Mouse (Mus musculus): ENCODE measurements around the gene Vmn1r1. TPM values are rescaled to one million over a fixed set of nuclear protein-coding genes. Genes with fewer than 3 reads are reported as not detected.
"Not testable (repeated sequence)": the region's sequence is repeated elsewhere in the genome, so short reads cannot be mapped to it uniquely, and the experiment has no call there.

Gene Vmn1r1
- polyA plus RNA-seq (2015; fragmentation: Nextera tagmentation; extraction: Ambion mirVana) = not detected in 2 replicates

GRCm38 (mm10) chr1:182164386-182164785 is at the start of gene Vmn1r1:
Gene Vmn1r1 (minus strand): TSS chr1:182164486.
- Histone ChIP-seq H3K36me3 (ENCODE audit: control insufficient read depth, insufficient read depth, low read length) (no peaks in the 10 kb centered on the region), H3K4me3 (replicated peaks; ENCODE audit: low read length) (no peak within 1 kb of the TSS), H3K27me3 (ENCODE audit: control insufficient read depth, insufficient read depth, low read length) (no peaks in the 10 kb centered on the region), H3K4me2 (ENCODE audit: low read depth, low read length) (no peak within 1 kb of the TSS), H3K4me1 (ENCODE audit: control insufficient read depth, insufficient read depth, low read length) (no peaks in the 10 kb centered on the region), H3K9me3 (replicated peaks; ENCODE audit: control insufficient read depth, low read length) (no peaks in the 10 kb centered on the region), H3K27ac (ENCODE audit: low read length) (no peak within 1 kb of the TSS), H3K9ac (ENCODE audit: low read length) (no peak within 1 kb of the TSS)
- 74% methylated on average over 7 of the region's 7 CpGs for WGBS
- ATAC-seq (ENCODE audit: insufficient read depth, low FRiP score) = no peak

DNA sequence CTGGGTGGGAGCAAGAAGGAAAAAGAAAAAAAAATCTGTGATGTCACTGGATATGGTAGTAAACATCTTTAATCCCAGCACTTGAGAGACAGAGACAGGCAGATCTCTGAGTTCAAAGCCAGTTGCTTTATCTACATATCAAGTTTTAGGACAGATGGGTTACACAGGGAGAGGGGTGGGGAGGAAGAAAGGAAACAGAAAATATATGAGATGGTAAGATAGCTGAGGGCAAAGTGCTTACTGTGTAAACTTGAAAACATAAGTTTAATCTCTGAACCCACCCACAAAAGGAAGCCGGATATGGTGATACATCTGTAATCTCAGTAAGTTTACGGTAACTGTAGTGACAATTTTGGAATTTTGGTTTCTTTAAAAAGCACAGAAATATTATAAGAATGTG is 46.0 kb upstream of the Vmn1r1 start:
- ATAC-seq (ENCODE audit: insufficient read depth, low FRiP score) = no peak
- no peak overlapping the region for H3K27ac ChIP-seq (ENCODE audit: low read length)
- WGBS = 77% methylated on average over 2 of the region's 2 CpGs

DNA sequence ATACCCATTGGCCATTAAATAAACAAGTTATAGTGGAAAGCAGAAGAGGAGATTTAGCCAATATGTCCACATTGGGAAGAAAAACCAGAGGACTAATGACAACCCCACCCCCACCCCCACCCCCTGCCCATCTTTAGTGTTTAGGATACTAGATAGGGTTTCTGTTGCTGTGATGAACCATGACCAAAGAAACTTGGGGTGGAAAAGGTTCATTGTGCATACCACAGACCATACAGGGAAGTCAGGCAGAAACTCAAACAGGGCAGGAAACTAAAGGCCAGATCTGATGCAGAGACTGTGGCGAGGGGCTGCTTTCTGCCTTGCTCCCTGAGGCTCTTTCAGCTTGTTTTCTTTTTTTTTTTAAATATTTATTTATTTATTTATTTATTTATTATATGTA is 28.3 kb upstream of the Vmn1r1 start:
- no peak overlapping the region for H3K27ac ChIP-seq (ENCODE audit: low read length)
- peaks cover 9% of the 10 kb centered on the region; the same call in 1 of the 2 replicates for H3K4me1 ChIP-seq (ENCODE audit: control insufficient read depth, insufficient read depth, low read length)
- H3K4me2 ChIP-seq (ENCODE audit: low read depth, low read length) = no peak overlapping the region
- H3K36me3 ChIP-seq (ENCODE audit: control insufficient read depth, insufficient read depth, low read length) = no peaks in the 10 kb centered on the region
- ATAC-seq (ENCODE audit: insufficient read depth, low FRiP score) = no peak
- no peak overlapping the region for H3K9ac ChIP-seq (ENCODE audit: low read length)
- no peaks in the 10 kb centered on the region for H3K27me3 ChIP-seq (ENCODE audit: control insufficient read depth, insufficient read depth, low read length)
- no peaks in the 10 kb centered on the region for H3K9me3 ChIP-seq (replicated peaks; ENCODE audit: control insufficient read depth, low read length)
- WGBS = 66% methylated on average over 1 of the region's 1 CpGs
- H3K4me3 ChIP-seq (replicated peaks; ENCODE audit: low read length) = no peak overlapping the region

More for the DNA sequence above, 46.0 kb upstream of the Vmn1r1 start:
- no peak overlapping the region for H3K9ac ChIP-seq (ENCODE audit: low read length)
- H3K4me1 ChIP-seq (ENCODE audit: control insufficient read depth, insufficient read depth, low read length) = no peaks in the 10 kb centered on the region
- H3K9me3 ChIP-seq (replicated peaks; ENCODE audit: control insufficient read depth, low read length) = no peaks in the 10 kb centered on the region
- H3K27me3 ChIP-seq (ENCODE audit: control insufficient read depth, insufficient read depth, low read length) = no peaks in the 10 kb centered on the region
- H3K4me2 ChIP-seq (ENCODE audit: low read depth, low read length) = no peak overlapping the region
- no peak overlapping the region for H3K4me3 ChIP-seq (replicated peaks; ENCODE audit: low read length)
- no peaks in the 10 kb centered on the region for H3K36me3 ChIP-seq (ENCODE audit: control insufficient read depth, insufficient read depth, low read length)

DNA sequence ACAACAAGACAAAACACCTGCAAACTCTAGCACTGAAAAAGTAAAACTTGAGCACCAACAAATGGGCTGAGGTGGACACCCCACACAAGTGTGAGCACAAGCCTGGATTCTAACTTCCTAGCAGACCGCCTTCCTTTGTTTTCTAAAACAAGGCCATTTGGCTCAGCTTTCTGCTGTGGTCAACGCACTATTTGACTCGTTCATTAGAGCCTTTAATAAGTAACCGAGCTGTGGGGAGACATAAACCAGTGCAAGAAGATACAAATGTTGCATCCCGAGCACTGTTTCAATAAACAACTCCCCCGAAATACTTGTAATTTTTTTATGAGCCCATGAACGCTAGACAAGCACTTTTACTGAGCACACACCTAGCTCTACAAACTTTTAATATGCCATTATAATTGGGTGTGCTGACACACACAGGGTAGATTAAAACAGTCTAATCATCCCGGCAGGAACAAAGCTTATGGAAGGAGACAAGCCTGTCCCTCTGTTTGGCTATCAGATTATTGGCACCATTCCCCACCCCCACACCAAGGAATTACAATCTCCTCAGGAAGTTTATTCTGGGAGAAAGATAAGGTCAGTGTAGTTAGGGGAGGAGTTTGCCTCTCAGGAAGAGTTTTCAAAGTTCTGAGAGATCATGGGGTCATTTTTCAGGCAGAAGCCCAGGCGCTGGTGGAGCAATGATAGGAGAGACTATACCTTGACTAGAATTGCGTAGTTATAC is 27.7 kb upstream of the Vmn1r1 start:
- Histone ChIP-seq H3K4me3 (replicated peaks; ENCODE audit: low read length) (no peak overlapping the region), H3K4me1 (ENCODE audit: control insufficient read depth, insufficient read depth, low read length) (peaks cover 9% of the 10 kb centered on the region; the same call in 1 of the 2 replicates), H3K9me3 (replicated peaks; ENCODE audit: control insufficient read depth, low read length) (no peaks in the 10 kb centered on the region), H3K36me3 (ENCODE audit: control insufficient read depth, insufficient read depth, low read length) (no peaks in the 10 kb centered on the region), H3K27ac (ENCODE audit: low read length) (peak overlapping the region; percentile 33; the same call in 1 of the 2 replicates), H3K9ac (ENCODE audit: low read length) (no peak overlapping the region), H3K27me3 (ENCODE audit: control insufficient read depth, insufficient read depth, low read length) (no peaks in the 10 kb centered on the region), H3K4me2 (ENCODE audit: low read depth, low read length) (no peak overlapping the region)
- peak; percentile 40; the same call in 1 of the 2 replicates for ATAC-seq (ENCODE audit: insufficient read depth, low FRiP score)
- 43% methylated on average over 10 of the region's 10 CpGs for WGBS

DNA sequence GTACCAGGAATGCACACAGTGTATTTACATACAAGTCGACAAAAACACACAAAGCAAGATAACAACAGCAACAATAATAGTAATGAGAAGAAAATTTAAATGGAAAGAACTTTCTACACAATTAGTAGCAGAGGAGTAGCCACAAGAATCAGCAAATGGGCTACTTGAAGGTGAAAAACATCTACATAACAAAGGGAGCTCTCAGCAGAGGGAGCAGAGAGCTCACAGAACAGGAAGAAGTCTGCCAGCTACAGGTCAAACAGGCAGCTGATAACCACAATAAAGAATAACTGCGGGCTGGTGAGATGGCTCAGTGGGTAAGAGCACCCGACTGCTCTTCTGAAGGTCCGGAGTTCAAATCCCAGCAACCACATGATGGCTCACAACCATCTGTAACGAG is 26.9 kb upstream of the Vmn1r1 start:
- H3K27ac ChIP-seq (ENCODE audit: low read length) = peak overlapping the region; percentile 23; the same call in 1 of the 2 replicates
- no peaks in the 10 kb centered on the region for H3K9me3 ChIP-seq (replicated peaks; ENCODE audit: control insufficient read depth, low read length)
- H3K36me3 ChIP-seq (ENCODE audit: control insufficient read depth, insufficient read depth, low read length) = no peaks in the 10 kb centered on the region
- 49% methylated on average over 4 of the region's 5 CpGs for WGBS
- no peak overlapping the region for H3K9ac ChIP-seq (ENCODE audit: low read length)
- peaks cover 9% of the 10 kb centered on the region; the same call in 1 of the 2 replicates for H3K4me1 ChIP-seq (ENCODE audit: control insufficient read depth, insufficient read depth, low read length)
- H3K4me2 ChIP-seq (ENCODE audit: low read depth, low read length) = no peak overlapping the region
- no peak for ATAC-seq (ENCODE audit: insufficient read depth, low FRiP score)
- H3K27me3 ChIP-seq (ENCODE audit: control insufficient read depth, insufficient read depth, low read length) = no peaks in the 10 kb centered on the region
- no peak overlapping the region for H3K4me3 ChIP-seq (replicated peaks; ENCODE audit: low read length)

- Histone ChIP-seq H3K27me3 (ENCODE audit: control insufficient read depth, insufficient read depth, low read length) (no peaks in the 10 kb centered on the region), H3K36me3 (ENCODE audit: control insufficient read depth, insufficient read depth, low read length) (no peaks in the 10 kb centered on the region), H3K4me3 (replicated peaks; ENCODE audit: low read length) (no peak overlapping the region), H3K4me2 (ENCODE audit: low read depth, low read length) (no peak overlapping the region), H3K27ac (ENCODE audit: low read length) (peak overlapping the region; percentile 55; the same call in 1 of the 2 replicates), H3K9me3 (replicated peaks; ENCODE audit: control insufficient read depth, low read length) (no peaks in the 10 kb centered on the region), H3K4me1 (ENCODE audit: control insufficient read depth, insufficient read depth, low read length) (peaks cover 9% of the 10 kb centered on the region; the same call in 1 of the 2 replicates), H3K9ac (ENCODE audit: low read length) (no peak overlapping the region)
- 55% methylated on average over 3 of the region's 3 CpGs for WGBS
- ATAC-seq (ENCODE audit: insufficient read depth, low FRiP score) = peak; percentile 60; the same call in 1 of the 2 replicates
Measured at GRCm38 (mm10) chr1:182189669-182190440, 25.6 kb upstream of the Vmn1r1 start.

DNA sequence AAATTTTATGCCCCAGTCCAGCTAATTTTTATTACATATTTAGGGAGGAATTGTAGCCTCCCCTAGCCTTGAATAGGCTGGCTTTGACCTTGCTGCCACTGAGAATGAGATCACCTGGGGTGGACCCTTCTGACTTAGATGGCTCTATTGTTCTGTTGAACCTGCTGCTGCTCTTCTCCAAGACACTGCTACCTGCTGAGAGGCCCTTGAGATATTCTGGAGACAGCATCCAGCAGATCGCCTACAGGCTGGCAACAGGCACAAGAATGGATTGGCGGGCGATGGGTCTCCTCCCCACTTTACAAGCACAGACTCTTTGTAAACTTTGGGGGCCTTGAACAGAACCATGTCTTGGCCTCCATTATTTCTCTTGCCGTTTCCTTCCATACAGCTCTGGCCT is 18.2 kb upstream of the Vmn1r1 start:
- ATAC-seq (ENCODE audit: insufficient read depth, low FRiP score); H3K4me2 ChIP-seq (ENCODE audit: low read depth, low read length); H3K4me1 ChIP-seq (ENCODE audit: control insufficient read depth, insufficient read depth, low read length); H3K36me3 ChIP-seq (ENCODE audit: control insufficient read depth, insufficient read depth, low read length); H3K4me3 ChIP-seq (replicated peaks; ENCODE audit: low read length); H3K27ac ChIP-seq (ENCODE audit: low read length); H3K9ac ChIP-seq (ENCODE audit: low read length); H3K9me3 ChIP-seq (replicated peaks; ENCODE audit: control insufficient read depth, low read length); H3K27me3 ChIP-seq (ENCODE audit: control insufficient read depth, insufficient read depth, low read length): not testable (repeated sequence)
- 79% methylated on average over 4 of the region's 4 CpGs for WGBS

DNA sequence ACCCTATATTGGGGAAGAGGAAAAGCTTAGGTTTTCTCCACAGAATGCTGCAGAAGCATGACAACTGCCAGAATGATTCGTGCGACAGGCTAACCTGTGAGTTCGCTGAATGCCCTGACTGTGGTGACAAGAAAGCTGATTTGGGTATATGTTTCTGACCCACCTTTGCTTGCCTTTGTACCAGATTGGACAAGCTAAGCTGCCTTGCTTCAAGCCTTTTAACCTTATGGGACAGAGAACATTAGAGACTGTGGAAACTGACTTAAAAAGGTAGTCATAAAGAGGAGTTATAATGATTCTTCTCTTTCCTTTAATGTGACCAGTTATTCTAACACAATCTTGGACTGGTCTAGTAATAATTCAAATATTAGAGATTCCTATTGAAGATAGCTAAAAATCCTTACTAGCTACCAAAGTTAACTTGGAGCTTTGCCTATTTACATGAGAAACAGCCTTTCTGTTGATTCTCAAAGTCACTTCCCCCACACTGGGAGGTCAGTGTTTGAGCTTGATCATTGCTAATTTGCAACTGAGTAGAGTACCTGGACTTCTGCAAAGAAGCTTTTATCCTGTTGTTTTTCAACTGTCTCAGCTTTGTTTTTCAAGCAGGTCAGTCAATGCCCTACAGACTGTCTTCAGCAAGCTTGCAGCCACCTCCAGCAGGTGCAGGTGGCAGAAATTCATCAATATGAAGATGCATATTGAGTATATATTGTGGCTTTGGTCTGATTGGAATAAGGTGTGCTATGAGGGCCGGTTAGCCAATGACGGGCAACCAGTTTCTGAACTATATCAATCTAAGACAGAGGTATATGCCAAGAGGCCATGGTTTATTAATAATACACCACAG is 17.4 kb upstream of the Vmn1r1 start:
- 73% methylated on average over 5 of the region's 5 CpGs for WGBS
- H3K9me3 ChIP-seq (replicated peaks; ENCODE audit: control insufficient read depth, low read length) = no peaks in the 10 kb centered on the region
- H3K9ac ChIP-seq (ENCODE audit: low read length) = no peak overlapping the region
- no peaks in the 10 kb centered on the region for H3K4me1 ChIP-seq (ENCODE audit: control insufficient read depth, insufficient read depth, low read length)
- no peak overlapping the region for H3K4me2 ChIP-seq (ENCODE audit: low read depth, low read length)
- no peaks in the 10 kb centered on the region for H3K36me3 ChIP-seq (ENCODE audit: control insufficient read depth, insufficient read depth, low read length)
- H3K27ac ChIP-seq (ENCODE audit: low read length) = no peak overlapping the region
- H3K4me3 ChIP-seq (replicated peaks; ENCODE audit: low read length) = no peak overlapping the region
- H3K27me3 ChIP-seq (ENCODE audit: control insufficient read depth, insufficient read depth, low read length) = no peaks in the 10 kb centered on the region
- no peak for ATAC-seq (ENCODE audit: insufficient read depth, low FRiP score)

Measured in stomach, embryonic 16.5 days (tissue).